Mouse (Mus musculus) central nervous system, embryonic 11.5 days (tissue): ENCODE results near the gene Sox4. TPM values are rescaled to one million over a fixed set of nuclear protein-coding genes. Genes with fewer than 3 reads are reported as not detected.

Experiments used
- polyA plus RNA-seq: library from polyadenylated mRNA; depleted of rRNA; stranded (reverse); fragments of >200 nt; gene quantifications from 2 replicates; pipeline ENCODE4 v1.2.3, GENCODE M21; 2012; rRNA removed

Gene Sox4
- polyA plus RNA-seq, result 136 and 189 TPM in 2 replicates

DNA sequence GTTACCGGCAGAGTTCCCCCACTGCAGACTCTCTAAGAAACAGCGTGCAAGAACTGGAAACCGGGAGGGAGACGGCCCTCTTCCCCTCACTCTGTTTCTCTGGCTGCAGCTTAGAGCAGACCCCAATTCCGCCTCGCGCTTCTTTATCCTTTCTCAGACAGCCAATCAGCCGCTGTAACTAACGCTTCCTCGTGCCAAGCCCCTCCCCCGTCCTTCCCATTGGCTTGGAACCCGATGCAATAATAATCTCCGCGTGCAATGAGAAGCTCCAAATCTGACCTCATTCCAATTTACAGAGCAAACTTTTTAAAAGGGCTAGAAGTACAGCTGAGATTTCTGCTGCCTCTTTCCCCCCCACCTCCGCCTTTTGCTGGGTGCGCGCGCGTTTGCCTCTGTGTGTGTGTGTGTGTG, at the start of gene Sox4:
TSS of gene Sox4 (minus strand) at position 133 of the 411 bp plus-strand sequence.

